Mouse (Mus musculus) frontal cortex, postnatal 10 days (tissue): ENCODE measurements at regions not wholly inside any gene's neighbourhood (a gene's known extent, or its start where the extent isn't known, plus 50 kb on each side); places are given as distances from the start of the nearest gene placed in this dataset.

ENCODE experiments used
- DNase-seq, 2 experiments: peaks; one replicate each; pipeline ENCODE4 v3.0.0; 2022; ENCODE audit warnings: low spot score in 2 of 2, mixed read lengths in 1 of 2

DNA sequence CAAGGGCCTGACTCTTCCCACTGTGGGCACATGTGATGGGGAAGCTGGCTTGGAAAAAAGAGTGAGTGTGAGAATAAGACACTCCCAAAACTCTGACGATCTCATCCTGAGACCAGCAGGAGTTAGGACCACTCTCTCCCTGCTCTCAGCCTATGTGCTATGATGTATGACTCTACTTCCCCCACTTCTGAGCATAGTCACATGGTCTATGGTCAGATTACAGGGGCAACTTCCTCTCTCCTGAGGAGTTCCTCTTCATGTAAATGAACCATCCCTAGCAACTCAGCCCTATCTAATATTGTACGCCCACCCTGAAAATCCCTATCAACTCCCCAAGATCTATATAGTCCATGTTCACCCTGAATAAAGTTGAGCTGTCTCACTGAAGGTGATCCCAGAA lies 120.0 kb upstream of the Lmo4 start:
- no peak for DNase-seq

DNA sequence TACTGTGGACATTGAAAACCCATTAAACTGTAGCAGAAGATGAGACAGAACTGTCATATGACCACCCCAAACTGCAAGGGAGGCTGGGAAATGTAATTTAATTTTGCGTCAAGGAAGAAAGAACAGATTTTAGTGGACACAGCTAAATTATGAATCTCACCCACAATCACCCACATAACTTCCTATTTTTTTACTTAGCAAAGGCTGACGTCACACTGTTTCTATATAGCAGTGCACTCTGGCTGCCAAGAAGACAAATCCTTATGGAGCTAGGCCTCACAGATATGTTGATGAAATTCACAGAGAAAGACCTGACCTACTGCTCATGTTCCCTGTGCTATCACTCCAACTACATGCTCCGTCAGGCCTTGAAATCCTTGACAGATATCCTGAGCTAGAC lies 118.5 kb upstream of the Lmo4 start:
- no peak for DNase-seq

DNA sequence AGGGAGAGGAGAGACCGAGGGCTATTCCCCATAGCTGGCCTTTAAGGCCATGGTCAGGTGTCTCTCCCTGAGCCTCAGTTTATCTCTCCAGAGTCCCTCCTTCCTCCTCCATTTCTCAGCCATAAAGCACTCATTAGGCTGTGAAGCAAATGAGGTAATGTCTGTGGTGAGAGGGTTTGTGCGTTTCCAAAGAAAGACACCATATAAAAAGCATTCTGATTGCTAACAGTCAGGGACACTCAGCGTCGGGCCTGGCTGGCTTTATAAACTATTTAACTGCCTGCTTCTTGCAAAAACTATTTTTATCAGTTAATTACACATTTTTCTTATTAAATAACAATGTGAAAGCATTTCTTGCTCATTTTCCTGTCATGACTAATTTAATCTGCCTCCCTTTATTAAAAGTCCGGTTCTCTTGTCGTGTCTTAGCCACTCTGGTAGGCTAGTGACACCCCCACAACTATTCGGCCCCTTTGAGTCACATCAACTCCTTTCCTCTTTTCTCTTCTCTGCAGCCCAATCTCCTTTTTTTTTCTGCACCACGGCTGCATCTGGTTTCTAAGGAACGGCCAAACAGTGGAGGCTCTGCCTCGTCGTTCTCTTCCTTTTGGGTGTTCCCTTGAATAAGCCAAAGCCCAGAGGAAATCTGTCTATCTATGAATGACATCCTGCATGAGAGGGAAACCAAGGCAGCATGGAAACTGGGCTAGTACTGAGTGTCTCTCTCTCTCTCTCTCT lies 114.6 kb upstream of the Lmo4 start:
- no peak for DNase-seq

DNA sequence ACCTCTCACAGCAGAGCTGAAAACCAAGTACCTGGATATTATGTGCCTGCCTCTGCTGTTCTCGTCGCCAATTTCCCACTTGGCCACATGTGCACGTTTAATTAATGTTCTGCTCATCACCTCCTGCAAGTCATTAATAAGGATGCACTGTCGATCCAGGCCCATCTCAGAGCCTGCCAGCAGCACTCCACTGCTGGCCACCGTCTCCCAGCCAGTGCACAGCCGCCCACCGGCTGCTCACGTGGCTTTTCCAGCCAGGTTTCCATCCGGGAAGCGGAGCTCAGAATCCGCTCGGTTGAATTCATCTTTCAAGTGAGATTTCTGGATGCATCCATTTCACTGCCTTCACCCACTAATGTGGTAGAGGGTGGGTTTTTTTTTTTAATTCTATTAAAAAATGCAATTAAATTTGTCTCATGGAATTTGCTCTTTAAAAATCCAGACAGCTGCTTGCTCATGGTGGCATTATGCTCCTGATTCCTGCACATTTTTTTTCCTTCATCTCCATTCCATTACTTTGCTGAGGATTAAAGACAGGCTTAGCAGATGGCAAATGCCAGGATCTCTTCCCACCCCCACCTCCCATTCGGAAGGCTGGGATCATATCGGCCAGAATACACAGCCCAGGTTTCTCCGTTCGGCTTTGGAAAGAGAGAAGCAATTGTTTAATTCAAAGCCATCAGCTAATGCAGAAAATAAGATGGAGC lies 113.9 kb upstream of the Lmo4 start:
- DNase-seq: peak; percentile 38 to 41

DNA sequence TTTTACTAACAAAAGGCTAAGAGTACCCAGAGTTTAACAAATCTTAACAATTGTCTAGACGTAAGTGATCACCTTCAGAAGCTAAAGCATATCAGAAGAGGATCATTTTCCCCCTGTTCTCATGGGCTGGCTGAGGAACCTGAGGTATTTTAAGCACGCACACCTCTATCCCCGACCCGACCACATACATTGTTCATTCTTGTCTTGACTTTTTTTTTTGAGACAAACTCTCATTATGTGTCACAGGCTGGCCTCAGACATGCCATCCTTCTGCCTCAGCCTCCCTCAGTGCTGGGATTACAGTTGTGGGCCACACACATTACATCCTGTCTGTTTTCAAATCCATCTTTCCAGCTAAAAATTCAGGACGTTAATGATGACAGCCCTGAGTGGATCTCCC lies 105.7 kb upstream of the Lmo4 start:
- no peak for DNase-seq

DNA sequence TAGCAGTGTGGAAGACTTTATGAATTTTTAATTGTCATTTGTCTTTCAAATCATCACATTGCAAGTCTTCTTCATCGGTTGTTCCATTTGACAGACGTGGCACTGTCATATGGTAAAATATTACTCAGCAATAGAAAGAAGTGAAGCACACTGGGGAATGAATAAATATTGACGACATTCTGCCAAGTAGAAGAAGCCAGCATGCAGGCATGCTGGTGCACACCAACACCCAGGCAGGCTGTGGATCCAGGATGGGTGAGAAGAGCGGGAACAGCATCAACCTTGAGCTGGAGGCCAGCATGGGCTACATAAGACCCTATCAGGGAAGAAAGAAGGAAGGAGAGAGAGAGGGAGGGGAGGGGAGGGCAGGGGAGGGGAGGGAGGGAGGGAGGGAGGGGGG lies 103.6 kb upstream of the Lmo4 start:
- DNase-seq: no peak

DNA sequence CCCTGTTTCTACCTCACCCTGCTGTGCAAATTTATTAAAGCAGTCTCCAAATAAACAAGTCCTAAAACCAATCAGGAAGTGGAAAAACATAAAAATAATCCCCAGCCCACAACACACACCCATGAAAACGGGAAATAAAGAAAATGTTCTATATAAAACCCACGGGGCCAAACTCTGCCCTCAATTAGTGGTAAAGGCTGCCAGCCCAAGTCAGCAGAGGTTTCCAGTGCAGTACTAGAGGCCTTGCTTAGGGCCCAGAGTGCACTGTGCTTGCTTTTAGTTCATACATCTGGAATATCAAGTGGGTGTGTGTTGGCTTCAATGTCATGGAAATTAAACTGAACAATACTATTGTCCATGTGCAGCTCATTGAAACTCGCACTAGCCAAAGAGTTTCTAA lies 102.5 kb upstream of the Lmo4 start:
- DNase-seq: no peak

DNA sequence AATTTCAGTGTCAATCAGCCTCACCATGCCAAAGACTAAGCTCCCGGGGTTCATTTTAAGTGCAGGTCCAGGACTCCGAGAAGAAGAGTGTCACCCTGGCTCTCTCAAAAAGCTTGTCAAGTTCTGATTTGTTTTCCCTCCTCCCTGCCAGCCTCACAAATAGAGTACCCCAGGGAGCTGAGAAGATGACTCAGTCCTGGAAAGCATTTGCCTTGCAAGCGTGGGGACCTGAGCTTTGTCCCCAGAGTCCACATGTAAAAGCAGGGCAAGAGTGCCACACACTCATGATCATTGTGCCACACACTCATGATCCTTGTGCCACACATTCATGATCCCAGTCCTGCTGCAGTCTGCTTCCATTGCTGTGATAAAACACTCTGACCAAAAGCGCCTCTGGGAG lies 100.4 kb upstream of the Lmo4 start:
- DNase-seq: no peak

DNA sequence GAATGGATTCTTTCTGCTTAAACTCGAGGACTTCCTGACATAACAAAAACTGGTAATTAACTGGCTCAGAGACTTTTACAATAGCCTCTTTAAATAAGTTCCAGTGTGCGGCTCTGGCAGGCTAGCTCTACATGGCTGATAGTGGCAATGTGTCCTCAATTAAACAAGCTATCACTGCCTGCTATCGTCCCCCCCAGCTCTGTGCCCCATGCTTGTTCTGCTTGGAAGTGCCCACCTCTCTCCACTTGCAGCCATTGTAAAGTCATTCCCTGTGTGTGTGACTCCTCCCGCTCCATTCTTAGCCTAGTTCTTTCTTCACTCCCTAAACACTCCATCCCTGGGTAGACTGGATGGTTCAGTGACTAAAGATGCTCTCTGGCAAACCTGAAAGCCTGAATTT lies 99.9 kb upstream of the Lmo4 start:
- DNase-seq: no peak

DNA sequence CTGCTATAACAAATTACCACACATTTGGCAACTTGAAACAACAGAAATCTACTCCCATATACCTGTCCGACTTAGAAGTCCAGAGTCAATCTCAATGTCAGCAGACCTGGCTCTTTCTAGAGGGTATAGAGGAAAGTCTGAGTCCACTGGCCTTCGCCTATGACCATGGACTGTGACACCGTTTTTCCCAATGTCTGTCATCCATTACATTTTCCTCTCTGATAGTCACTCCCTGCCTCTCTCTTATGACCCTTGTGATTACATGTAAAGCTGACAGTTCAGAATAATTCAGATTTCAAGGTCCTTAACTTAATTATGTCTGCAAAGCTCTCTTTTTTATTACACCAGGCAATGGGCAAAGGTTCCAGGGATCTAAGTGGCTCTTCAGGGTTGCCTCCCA lies 97.6 kb upstream of the Lmo4 start:
- no peak for DNase-seq

DNA sequence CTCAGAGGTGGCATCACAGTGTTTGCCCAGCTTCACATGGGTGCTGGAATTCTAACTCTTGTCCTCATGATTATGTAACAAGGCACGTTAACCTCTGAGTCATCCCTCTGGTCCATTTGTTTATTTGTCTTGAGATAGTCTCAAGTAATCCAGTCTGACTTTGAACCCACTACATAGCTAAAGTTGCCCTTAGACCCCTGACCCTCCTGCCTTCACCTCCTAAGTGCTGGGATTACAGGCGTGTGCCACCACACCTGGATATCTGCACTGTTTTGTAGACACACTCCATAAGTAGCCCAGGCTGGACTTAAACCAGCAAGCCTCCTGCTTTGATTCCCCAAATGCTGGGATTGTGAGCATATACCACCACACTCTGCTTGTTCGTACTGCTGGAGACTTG lies 96.0 kb upstream of the Lmo4 start:
- no peak for DNase-seq

DNA sequence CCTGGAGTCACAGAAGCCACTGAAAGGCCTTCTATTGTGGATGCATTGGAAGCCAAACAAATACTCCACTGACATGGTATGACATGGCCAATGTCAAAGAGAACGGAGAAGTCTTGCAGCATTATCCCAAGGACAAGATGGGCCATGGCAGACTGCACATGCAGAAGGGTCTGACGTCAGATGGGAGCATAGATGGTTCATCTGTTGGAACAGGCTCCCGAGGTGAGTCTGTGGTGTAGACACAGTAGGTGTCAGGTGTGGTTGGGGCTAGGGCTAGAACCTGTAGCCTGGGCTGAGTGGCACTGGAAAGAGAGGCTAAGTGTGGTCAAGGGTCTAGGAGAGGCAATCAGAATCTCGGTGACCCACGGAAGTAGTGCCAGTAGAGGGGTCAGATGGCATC lies 94.2 kb upstream of the Lmo4 start:
- DNase-seq: no peak

DNA sequence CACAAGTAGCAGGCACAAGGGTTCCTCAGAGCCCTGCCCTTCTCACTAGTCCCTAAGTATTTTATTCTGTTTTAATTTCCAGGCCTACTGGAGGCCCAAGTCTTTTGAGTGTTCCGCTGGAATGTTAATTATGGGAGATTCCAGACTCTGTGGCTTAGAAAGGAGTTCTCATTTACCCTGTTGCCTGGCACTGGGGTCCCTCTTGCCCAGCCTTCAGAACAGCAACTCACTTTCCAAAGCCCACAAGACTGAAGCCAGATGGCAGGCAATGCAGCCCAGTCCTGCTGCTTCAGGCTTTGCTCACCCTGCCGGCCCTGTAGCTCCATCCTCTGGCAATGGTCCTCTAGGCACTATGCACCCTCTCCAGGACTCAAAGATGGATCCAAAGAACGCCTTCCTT lies 84.5 kb upstream of the Lmo4 start:
- DNase-seq: peak; percentile 34 to 48

DNA sequence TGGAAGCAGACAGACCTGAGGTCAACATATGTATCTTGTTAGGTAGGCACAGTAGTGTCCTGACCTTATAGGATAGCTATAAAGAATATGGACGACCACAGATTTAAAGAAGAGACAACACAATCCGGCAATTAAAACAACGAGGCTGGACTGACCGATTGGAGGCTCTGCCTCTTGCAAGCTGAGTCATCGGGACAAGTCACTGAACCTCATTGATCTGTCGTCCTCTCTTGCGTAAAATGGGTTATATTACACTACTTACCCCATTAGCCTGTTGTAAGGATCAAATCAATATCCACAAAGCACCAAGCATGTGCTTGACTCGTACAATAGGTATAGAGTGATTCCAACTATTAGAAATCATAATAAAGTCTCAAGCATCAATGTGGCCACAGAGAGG lies 81.1 kb upstream of the Lmo4 start:
- no peak for DNase-seq

DNA sequence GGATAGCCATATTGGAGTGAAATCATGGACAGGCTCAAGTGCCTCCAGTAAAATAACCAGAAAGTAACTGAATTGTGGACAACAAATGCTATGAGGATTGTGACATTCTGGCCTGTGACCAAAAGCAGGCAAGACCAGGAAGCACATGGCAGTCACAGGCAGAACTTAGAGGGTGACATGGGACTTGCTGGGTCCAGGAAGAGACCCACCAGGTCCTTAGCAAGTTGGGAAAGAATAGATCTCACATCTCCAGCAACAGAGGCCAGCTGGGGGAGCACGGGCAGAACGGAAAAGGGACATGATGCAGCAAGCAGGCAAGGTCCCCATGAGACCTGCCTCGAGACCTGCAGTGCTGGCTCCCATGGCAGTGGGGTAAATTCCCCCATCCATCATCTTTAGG lies 79.3 kb upstream of the Lmo4 start:
- DNase-seq: no peak

DNA sequence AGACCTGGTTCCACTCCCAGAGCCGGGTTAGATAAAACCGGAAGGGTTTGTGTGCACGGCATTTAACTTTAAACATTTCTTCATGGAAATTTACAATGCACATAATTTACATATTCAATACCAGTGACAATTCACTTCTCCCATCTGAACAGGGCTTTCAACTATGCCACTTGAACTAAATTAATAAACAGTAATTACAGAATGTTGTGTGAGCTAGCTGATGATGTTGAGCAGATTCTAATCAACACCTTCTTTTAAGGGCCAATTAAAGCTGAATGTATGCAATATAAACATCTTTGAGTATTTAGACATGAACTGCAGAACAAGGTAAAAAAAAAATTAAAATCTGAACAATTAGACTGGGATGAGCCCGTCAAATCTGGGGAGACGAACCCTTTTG lies 68.1 kb upstream of the Lmo4 start:
- no peak for DNase-seq

DNA sequence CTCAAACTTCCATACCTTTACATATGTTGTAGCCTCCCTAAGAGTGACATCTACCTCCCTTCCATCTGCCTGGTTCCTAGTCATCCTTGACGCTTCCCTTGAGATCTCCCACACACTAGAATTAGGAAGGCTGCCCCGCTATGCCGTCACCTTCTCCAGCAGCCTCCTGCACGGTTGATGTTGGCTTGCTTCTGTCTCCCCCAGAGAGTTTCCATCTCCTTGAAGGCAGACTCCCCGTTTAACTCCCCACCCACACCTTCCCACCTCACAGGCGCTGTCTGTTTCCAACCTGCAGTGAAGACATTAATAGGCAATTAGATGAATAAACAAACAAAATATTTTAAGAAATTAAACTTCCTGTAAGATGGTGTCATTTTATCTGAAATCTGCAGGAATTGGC lies 65.2 kb upstream of the Lmo4 start:
- DNase-seq: no peak

DNA sequence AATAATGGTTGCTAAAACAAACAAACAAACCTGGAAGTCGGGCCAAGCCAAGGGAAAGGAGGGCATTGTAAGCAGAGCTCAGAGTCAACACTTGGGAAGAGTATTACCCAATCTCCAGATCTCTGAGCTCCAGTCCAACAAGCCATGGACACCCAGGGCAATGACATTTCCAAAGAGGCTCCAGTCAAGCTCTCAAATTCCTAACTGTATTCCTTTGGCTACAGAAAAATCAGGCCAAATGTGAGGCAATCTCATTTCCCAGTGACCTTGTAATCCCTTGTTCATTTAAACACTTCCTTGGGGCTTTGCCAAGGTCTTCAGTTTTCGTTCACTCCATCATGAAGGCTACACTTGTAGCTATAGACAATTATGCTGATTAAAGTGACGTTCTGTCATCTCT lies 59.5 kb upstream of the Lmo4 start:
- no peak for DNase-seq

DNA sequence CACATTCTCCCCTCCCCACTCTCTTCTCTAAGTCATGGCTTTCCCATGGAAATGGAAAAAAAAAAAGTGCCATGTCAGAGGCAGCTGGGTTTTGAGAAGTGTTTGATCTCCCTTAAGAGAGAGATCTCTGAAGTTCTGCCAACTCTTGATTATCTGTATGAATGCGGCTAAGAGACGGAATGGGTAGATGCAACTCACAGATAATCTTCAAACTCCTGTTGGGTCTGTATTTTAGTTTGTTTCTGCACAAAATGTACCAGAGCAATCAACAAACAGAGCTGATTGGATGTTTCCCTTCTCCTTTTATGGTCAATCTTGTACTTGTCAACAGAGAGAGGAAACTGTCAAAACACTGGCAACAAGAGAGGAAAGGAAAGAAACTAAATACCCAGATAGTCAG lies 55.9 kb upstream of the Lmo4 start:
- DNase-seq: no peak

DNA sequence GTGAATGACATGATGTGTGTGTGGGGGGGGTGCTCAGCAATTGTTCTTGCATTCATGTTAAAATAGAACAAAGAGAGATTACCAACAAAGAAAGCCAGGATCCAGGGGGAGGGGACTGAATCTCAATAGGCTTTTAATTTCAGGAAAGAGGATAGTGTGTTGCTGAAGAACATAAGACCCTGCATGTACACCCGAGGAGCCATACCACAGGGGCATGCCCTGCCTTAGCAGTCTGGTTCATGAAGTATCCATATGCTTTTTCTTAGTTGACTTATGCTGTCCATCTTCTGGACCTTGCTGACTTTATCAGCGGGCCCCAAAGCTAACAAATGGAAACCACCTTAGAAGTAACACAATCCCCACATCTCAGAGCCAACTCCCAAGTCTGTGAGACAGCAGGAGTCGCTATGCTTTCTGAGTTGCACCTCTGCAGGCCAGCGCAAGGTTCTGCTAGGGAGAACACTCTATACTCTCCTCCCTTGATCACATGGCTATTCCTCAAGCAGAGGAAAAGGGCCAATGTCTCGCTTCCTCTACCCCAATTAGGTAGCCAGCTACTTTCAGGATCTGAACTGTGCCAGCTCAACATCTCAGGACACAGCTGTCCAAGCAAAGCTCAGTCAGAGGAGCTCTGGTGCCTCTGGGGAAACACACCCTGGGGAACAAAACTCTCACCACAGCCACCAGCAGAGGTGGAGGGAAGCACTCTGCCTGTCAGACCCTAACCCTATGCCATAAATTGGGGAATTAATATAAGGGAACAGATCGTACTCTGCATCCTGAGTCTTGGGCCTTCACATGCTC lies 52.9 kb upstream of the Lmo4 start:
- DNase-seq: no peak

DNA sequence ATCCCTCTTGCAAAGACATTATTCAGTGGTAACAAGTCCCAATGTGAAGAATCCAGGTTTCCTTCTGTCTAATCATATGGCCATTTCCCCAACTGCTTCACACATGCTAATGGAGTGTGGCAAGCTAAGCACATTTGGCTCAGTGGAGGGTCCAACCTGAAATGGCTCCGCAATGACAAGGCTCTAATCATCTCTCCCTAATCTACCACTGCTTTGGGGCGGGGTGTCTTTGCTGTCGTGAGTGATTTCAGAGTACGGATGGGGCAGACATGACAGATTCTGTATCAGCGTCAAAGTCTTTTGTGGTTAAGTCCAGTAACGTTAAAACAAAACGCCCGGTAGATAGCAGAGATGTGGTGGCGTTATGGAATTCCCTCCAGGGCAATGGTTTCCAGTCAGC lies 52.2 kb upstream of the Lmo4 start:
- DNase-seq: no peak

DNA sequence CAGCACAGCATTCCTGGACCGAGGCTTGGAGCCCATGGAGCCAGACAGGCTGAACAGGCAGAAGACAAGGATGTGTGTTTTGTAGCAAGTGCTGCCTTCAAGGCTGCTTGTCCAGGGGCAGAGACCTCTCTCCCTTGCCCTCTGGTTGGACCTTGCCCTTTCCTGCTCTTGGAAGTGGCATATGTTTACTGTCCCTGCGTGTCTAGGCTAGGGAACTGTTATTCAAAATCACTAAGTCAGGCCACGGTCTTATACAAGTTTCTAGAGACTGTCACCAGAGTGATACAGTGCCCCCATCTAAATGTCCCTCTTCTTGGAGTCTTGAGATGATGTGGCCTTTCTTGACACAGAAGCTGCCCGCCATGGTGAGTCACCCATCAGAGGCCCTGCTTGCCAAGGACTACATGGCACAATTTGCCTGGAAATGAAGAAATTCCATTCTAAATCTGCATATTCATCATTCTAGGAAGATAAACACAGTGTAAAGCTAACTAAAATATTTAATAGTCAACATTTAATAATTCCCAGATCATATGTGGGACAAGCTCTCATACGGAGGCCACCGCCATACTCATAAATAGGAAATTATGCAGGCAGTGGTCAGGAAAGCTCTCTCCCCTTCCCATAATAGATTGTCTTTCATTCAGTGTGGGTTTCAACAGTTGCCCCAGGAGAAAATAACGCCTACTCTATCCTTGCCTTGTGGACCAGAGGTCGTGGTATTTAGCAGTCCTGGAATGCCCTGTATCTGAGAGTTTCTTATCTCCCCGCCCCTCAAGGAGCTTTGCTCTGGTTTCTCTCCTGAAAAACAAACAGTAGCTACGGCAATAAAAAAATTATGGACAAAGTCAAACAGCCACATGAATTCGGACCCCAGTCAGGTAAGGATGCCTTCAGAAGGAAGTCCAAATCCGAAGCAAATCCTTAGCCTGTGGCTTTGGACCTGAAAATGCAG lies 50.9 kb upstream of the Lmo4 start:
- no peak for DNase-seq
